Mouse (Mus musculus): ENCODE results near the gene Ccdc88b.

Ccdc88b gene

GRCm38 (mm10) chr19:6829069-6829468 lies 28.9 kb downstream of the Ccdc88b start:
- no peak for DNase-seq (ENCODE audit: low read depth)

- DNase-seq (ENCODE audit: low read depth): no peak
Observed at GRCm38 (mm10) chr19:6826601-6827000, 31.4 kb downstream of the Ccdc88b start.

- no peak for DNase-seq (ENCODE audit: low read depth)
Observed at GRCm38 (mm10) chr19:6825384-6825783, 32.6 kb downstream of the Ccdc88b start.

GRCm38 (mm10) chr19:6820538-6821195 lies 37.3 kb downstream of the Ccdc88b start:
- no peak for DNase-seq (ENCODE audit: low read depth)

- DNase-seq (ENCODE audit: low read depth): no peak
Observed at GRCm38 (mm10) chr19:6819143-6819827, 38.7 kb downstream of the Ccdc88b start.

- DNase-seq (ENCODE audit: low read depth): no peak
Observed at GRCm38 (mm10) chr19:6814958-6815357, 43.1 kb downstream of the Ccdc88b start.

- DNase-seq (ENCODE audit: low read depth): no peak
Observed at GRCm38 (mm10) chr19:6814366-6814765, 43.6 kb downstream of the Ccdc88b start.
